Mouse (Mus musculus): ENCODE measurements around the gene Fto.

DNA sequence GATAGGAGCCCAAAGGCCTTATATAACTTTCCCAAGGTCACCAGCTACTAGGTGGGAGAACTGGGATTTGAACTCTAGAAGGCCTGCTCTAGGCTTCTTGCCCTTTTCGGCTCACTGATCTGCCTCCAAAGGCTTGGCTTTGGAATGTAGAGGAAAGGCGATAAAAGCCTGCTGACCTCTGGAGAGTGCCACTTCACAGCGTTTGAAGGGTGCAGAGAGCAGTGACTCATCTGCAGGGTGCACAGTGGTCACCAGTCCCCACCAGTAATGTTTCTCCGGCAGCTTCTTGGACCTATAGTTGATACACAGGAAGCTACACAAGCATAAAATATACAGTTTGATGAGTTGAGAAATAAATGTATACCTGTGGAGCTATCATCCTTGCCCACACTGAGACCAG, 173.1 kb downstream of the Fto start:
- TF ChIP-seq MAFK (IDR thresholded peaks at IDR 0.05; ENCODE audit: insufficient read depth, low read depth, low read length) (no peak), HCFC1 (IDR thresholded peaks at IDR 0.05; ENCODE audit: borderline replicate concordance, insufficient read depth, low read length) (no peak), ZC3H11A (IDR thresholded peaks at IDR 0.05; ENCODE audit: borderline replicate concordance, low read depth, low read length) (no peak), CHD2 (IDR thresholded peaks at IDR 0.05; ENCODE audit: low read depth, low read length) (no peak), ZNF384 (IDR thresholded peaks at IDR 0.05; ENCODE audit: low read depth, low read length) (no peak)
